Mouse (Mus musculus) thymus, adult 2 months (tissue): ENCODE data around the gene Gbp3. TPM values are rescaled to one million over a fixed set of nuclear protein-coding genes. Genes with fewer than 3 reads are reported as not detected.
A peak's percentile ranks its signal among the peaks of the same experiment; 100 is the strongest.
"Not testable (repeated sequence)": the region's sequence is repeated elsewhere in the genome, so short reads cannot be mapped to it uniquely, and the experiment has no call there.

Source experiments
- DNase-seq: peaks from one replicate; pipeline ENCODE4 v3.0.0; 2021
- H3K27ac ChIP-seq: fragments of 200-500 bp; 2 replicates; pipeline ENCODE4 v1.5.1; 2012; ENCODE audit warnings: low read length, control low read depth; ENCODE audit not compliant: control insufficient read depth, insufficient read depth
- H3K27me3 ChIP-seq: fragments of 200-500 bp; 2 replicates; pipeline ENCODE4 v1.6.1; 2012; ENCODE audit warnings: mild to moderate bottlenecking, low read length, moderate library complexity, mixed read lengths; ENCODE audit not compliant: control insufficient read depth, insufficient read depth
- H3K36me3 ChIP-seq: fragments of 200-500 bp; 2 replicates; pipeline ENCODE4 v1.6.1; 2012; ENCODE audit warnings: mild to moderate bottlenecking, low read length, moderate library complexity; ENCODE audit not compliant: control insufficient read depth, insufficient read depth
- H3K4me1 ChIP-seq: fragments of 200-500 bp; replicated peaks from 2 replicates; pipeline ENCODE4 v1.6.1; 2012; ENCODE audit warnings: low read length; ENCODE audit not compliant: control insufficient read depth, insufficient read depth
- H3K4me3 ChIP-seq: fragments of 200-500 bp; 2 replicates; pipeline ENCODE4 v1.5.1; 2012; ENCODE audit warnings: mild to moderate bottlenecking, low read length, control low read depth, moderate library complexity; ENCODE audit not compliant: control insufficient read depth, insufficient read depth
- CTCF ChIP-seq: fragments of 200-500 bp; IDR thresholded peaks from 2 replicates; pipeline ENCODE4 v1.5.1; 2012; ENCODE audit warnings: mild to moderate bottlenecking, control low read depth, low read length, moderate library complexity, borderline replicate concordance; ENCODE audit not compliant: control insufficient read depth, poor library complexity, insufficient read depth; ENCODE audit errors: extremely low read depth
- POLR2A ChIP-seq: fragments of 200-500 bp; IDR thresholded peaks from 2 replicates; pipeline ENCODE4 v1.6.1; 2012; ENCODE audit warnings: mild to moderate bottlenecking, low read length, control low read depth, moderate library complexity; ENCODE audit not compliant: control insufficient read depth, poor library complexity, insufficient read depth; ENCODE audit errors: extremely low read depth
- WGBS: fragments of 180-500 bp; shearing (Covaris S2); methylation state at CpG from one replicate; pipeline ENCODE4 v1.1.7; 2018; 5-methylcytosine and 5-hydroxymethylcytosine counted together
- polyA plus RNA-seq: library from polyadenylated mRNA; depleted of rRNA; stranded (reverse); fragments of >200 nt; gene quantifications from 2 replicates; pipeline ENCODE4 v1.2.3, GENCODE M21; 2012

Gene Gbp3
- polyA plus RNA-seq, 1 experiment, result 28.7 TPM

GRCm38 (mm10) chr3:142560296-142560948 is 596 bp downstream of the Gbp3 start:
- TF ChIP-seq POLR2A, result 0 out of 2 replicates have a peak, but pooled peaks have one; percentile 33
- TF ChIP-seq CTCF, result peak; percentile 97
- DNase-seq, result peak; percentile 90
- Histone ChIP-seq H3K4me1 (peaks cover 3% of the 10 kb centered on the region), H3K27me3 (no peaks in the 10 kb centered on the region), H3K27ac (peak overlapping the region; percentile 28), H3K4me3 (peak overlapping the region; percentile 49), H3K36me3 (no peaks in the 10 kb centered on the region)
- WGBS, result under 1% methylated on average over 12 of the region's 12 CpGs

GRCm38 (mm10) chr3:142561045-142561646 is 1.3 kb downstream of the Gbp3 start:
- Histone ChIP-seq H3K27me3 (no peaks in the 10 kb centered on the region), H3K4me1 (peaks cover 3% of the 10 kb centered on the region), H3K36me3 (no peaks in the 10 kb centered on the region), H3K27ac (no peak overlapping the region), H3K4me3 (no peak overlapping the region)
- WGBS, result 63% methylated on average over 14 of the region's 14 CpGs
- no peak for DNase-seq
- no peak for TF ChIP-seq POLR2A
- TF ChIP-seq CTCF, result no peak

- peaks cover 3% of the 10 kb centered on the region for H3K4me1 ChIP-seq
- H3K27me3 ChIP-seq, result no peaks in the 10 kb centered on the region
- WGBS, result 88% methylated on average over 7 of the region's 7 CpGs
- no peak for TF ChIP-seq CTCF
- no peak for TF ChIP-seq POLR2A
- H3K4me3 ChIP-seq, result no peak overlapping the region
- no peak overlapping the region for H3K27ac ChIP-seq
- DNase-seq, result no peak
- no peaks in the 10 kb centered on the region for H3K36me3 ChIP-seq
These were observed 1.8 kb downstream of the Gbp3 start for GRCm38 (mm10) chr3:142561666-142562065.

GRCm38 (mm10) chr3:142567490-142567889 is 7.7 kb downstream of the Gbp3 start:
- DNase-seq, H3K27me3 ChIP-seq: not testable (repeated sequence)

GRCm38 (mm10) chr3:142570738-142571137 is 10.9 kb downstream of the Gbp3 start:
- no peak overlapping the region for H3K4me3 ChIP-seq
- no peak for DNase-seq
- H3K27me3 ChIP-seq, result no peaks in the 10 kb centered on the region
- no peak overlapping the region for H3K27ac ChIP-seq
- TF ChIP-seq POLR2A, result no peak
- no peak for TF ChIP-seq CTCF
- no peaks in the 10 kb centered on the region for H3K36me3 ChIP-seq
- no peaks in the 10 kb centered on the region for H3K4me1 ChIP-seq
- 96% methylated on average over 4 of the region's 4 CpGs for WGBS

More at GRCm38 (mm10) chr3:142567490-142567889, 7.7 kb downstream of the Gbp3 start:
- 98% methylated on average over 5 of the region's 5 CpGs for WGBS
- H3K4me1 ChIP-seq, H3K4me3 ChIP-seq, H3K36me3 ChIP-seq, H3K27ac ChIP-seq: not testable (repeated sequence)

GRCm38 (mm10) chr3:142577108-142577507 is 17.3 kb downstream of the Gbp3 start:
- Histone ChIP-seq H3K36me3 (no peaks in the 10 kb centered on the region), H3K4me3 (no peak overlapping the region), H3K4me1 (no peaks in the 10 kb centered on the region), H3K27ac (no peak overlapping the region), H3K27me3 (no peaks in the 10 kb centered on the region)
- no peak for DNase-seq
- TF ChIP-seq CTCF, result no peak
- TF ChIP-seq POLR2A, result no peak
- 88% methylated on average over 3 of the region's 3 CpGs for WGBS
